Mouse (Mus musculus) E14TG2a.4 (cell line): Measurements from ENCODE around the gene Ccdc117.

Source experiments
- CTCF ChIP-seq: conservative IDR thresholded peaks from 2 replicates; pipeline ENCODE4 v1.5.1; 2014; ENCODE audit warnings: low read length
- NANOG ChIP-seq: IDR thresholded peaks from 2 replicates; pipeline ENCODE4 v1.6.1; 2014; ENCODE audit warnings: borderline replicate concordance, low read length, mixed read lengths
- POU5F1 ChIP-seq: IDR thresholded peaks from 2 replicates; pipeline ENCODE4 v1.6.1; 2014; ENCODE audit warnings: low read length, borderline replicate concordance

DNA sequence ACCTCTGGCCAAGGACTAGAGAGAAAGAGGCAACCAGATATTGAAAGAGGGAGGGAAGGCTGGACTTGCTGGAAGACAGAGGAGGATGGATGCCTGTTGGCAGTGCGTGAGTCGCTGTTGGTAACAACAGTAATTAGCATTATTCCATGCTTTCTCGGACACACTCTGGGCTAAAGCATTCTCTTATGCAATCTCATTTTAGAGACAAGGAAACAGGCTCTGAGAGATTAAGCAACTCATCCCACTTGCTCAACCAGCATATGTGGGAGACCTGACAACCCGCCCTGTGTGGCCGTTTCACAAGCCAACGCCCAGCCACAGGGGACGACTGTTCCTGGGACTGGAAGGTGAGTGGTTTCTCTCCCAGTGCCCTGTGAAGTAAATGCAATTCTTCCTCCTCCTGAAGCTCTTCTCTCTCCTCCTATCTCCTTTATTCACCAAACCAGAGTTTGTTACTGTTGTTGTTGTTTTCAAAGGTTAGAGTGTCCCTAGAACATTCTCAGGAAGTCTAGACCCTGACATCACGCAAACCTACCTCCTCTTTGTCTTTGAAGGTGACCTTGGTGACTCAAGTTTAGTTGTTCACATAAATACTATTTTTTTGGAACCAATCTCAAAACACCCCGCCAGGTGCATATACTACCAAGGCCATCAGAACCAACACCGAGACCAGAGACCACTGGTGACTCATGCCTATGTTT lies 39.5 kb downstream of the Ccdc117 start:
- TF ChIP-seq CTCF (no peak), POU5F1 (no peak), NANOG (no peak)
